Mouse (Mus musculus): ENCODE results near the gene Arhgef15. TPM values are rescaled to one million over a fixed set of nuclear protein-coding genes. Genes with fewer than 3 reads are reported as not detected.
A peak's percentile ranks its signal among the peaks of the same experiment; 100 is the strongest.

The Arhgef15 gene
- polyA plus RNA-seq, 1 experiment from 2014 or later = 5.9 TPM

- Histone ChIP-seq H3K4me2 (no peak overlapping the region), H3K4me1 (no peaks in the 10 kb centered on the region), H3K9ac (no peak overlapping the region), H3K36me3 (ENCODE audit: poor library complexity, severe bottlenecking) (peaks cover 38% of the 10 kb centered on the region), H3K9me3 (replicated peaks) (no peaks in the 10 kb centered on the region), H3K27me3 (no peaks in the 10 kb centered on the region), H3K27ac (no peak overlapping the region), H3K4me3 (no peak overlapping the region)
- WGBS = 49% methylated on average over 7 of the region's 7 CpGs
- ATAC-seq = no peak
Measured at GRCm38 (mm10) chr11:68908846-68909503, 48.3 kb downstream of the Arhgef15 start.

- 83% methylated on average over 3 of the region's 3 CpGs for WGBS
- ATAC-seq = no peak
- H3K27ac ChIP-seq = no peak overlapping the region
- no peak overlapping the region for H3K4me2 ChIP-seq
- H3K4me1 ChIP-seq = peaks cover 8% of the 10 kb centered on the region
- H3K9me3 ChIP-seq (replicated peaks) = no peaks in the 10 kb centered on the region
- no peak overlapping the region for H3K9ac ChIP-seq
- no peaks in the 10 kb centered on the region for H3K27me3 ChIP-seq
- no peak overlapping the region for H3K4me3 ChIP-seq
- peaks cover 53% of the 10 kb centered on the region for H3K36me3 ChIP-seq (ENCODE audit: poor library complexity, severe bottlenecking)
Measured at GRCm38 (mm10) chr11:68907251-68907650, 50.0 kb downstream of the Arhgef15 start.

- no peaks in the 10 kb centered on the region for H3K27me3 ChIP-seq
- no peak overlapping the region for H3K27ac ChIP-seq
- H3K4me1 ChIP-seq = peaks cover 8% of the 10 kb centered on the region
- no peaks in the 10 kb centered on the region for H3K9me3 ChIP-seq (replicated peaks)
- H3K4me3 ChIP-seq = no peak overlapping the region
- peaks cover 53% of the 10 kb centered on the region for H3K36me3 ChIP-seq (ENCODE audit: poor library complexity, severe bottlenecking)
- WGBS = 73% methylated on average over 4 of the region's 4 CpGs
- no peak for ATAC-seq
- no peak overlapping the region for H3K4me2 ChIP-seq
- H3K9ac ChIP-seq = no peak overlapping the region
Measured at GRCm38 (mm10) chr11:68906461-68906790, 50.9 kb downstream of the Arhgef15 start.

GRCm38 (mm10) chr11:68905665-68906460 lies 51.4 kb downstream of the Arhgef15 start:
- no peaks in the 10 kb centered on the region for H3K9me3 ChIP-seq (replicated peaks)
- H3K27me3 ChIP-seq = no peaks in the 10 kb centered on the region
- H3K36me3 ChIP-seq (ENCODE audit: poor library complexity, severe bottlenecking) = peaks cover 53% of the 10 kb centered on the region
- WGBS = 89% methylated on average over 9 of the region's 9 CpGs
- H3K4me3 ChIP-seq = no peak overlapping the region
- no peak overlapping the region for H3K9ac ChIP-seq
- peaks cover 8% of the 10 kb centered on the region for H3K4me1 ChIP-seq
- no peak for ATAC-seq
- H3K4me2 ChIP-seq = no peak overlapping the region
- no peak overlapping the region for H3K27ac ChIP-seq

- H3K4me1 ChIP-seq = peaks cover 8% of the 10 kb centered on the region
- no peak overlapping the region for H3K4me2 ChIP-seq
- H3K4me3 ChIP-seq = no peak overlapping the region
- H3K36me3 ChIP-seq (ENCODE audit: poor library complexity, severe bottlenecking) = peaks cover 53% of the 10 kb centered on the region
- WGBS = 79% methylated on average over 3 of the region's 3 CpGs
- no peaks in the 10 kb centered on the region for H3K9me3 ChIP-seq (replicated peaks)
- ATAC-seq = no peak
- H3K27me3 ChIP-seq = 0 out of 2 replicates have a peak, but pooled peaks cover under 1% of the 10 kb centered on the region
- H3K27ac ChIP-seq = no peak overlapping the region
- H3K9ac ChIP-seq = no peak overlapping the region
Measured at GRCm38 (mm10) chr11:68905138-68905531, 52.1 kb downstream of the Arhgef15 start.

GRCm38 (mm10) chr11:68904375-68905137 lies 52.7 kb downstream of the Arhgef15 start:
- H3K27ac ChIP-seq = no peak overlapping the region
- H3K27me3 ChIP-seq = 0 out of 2 replicates have a peak, but pooled peaks cover 4% of the 10 kb centered on the region
- peaks cover 8% of the 10 kb centered on the region for H3K4me1 ChIP-seq
- ATAC-seq = no peak
- H3K9me3 ChIP-seq (replicated peaks) = no peaks in the 10 kb centered on the region
- no peak overlapping the region for H3K4me2 ChIP-seq
- peaks cover 53% of the 10 kb centered on the region for H3K36me3 ChIP-seq (ENCODE audit: poor library complexity, severe bottlenecking)
- no peak overlapping the region for H3K9ac ChIP-seq
- no peak overlapping the region for H3K4me3 ChIP-seq
- WGBS = 81% methylated on average over 8 of the region's 8 CpGs

GRCm38 (mm10) chr11:68903775-68904174 lies 53.5 kb downstream of the Arhgef15 start:
- 92% methylated on average over 2 of the region's 2 CpGs for WGBS
- peaks cover 53% of the 10 kb centered on the region for H3K36me3 ChIP-seq (ENCODE audit: poor library complexity, severe bottlenecking)

GRCm38 (mm10) chr11:68902823-68903222 lies 54.5 kb downstream of the Arhgef15 start:
- Histone ChIP-seq H3K4me1 (peaks cover 8% of the 10 kb centered on the region), H3K9ac (peak overlapping the region; percentile 99), H3K27ac (no peak overlapping the region), H3K9me3 (replicated peaks) (no peaks in the 10 kb centered on the region), H3K4me2 (peak overlapping the region; percentile 77), H3K4me3 (peak overlapping the region; percentile 94), H3K27me3 (0 out of 2 replicates have a peak, but pooled peaks cover 4% of the 10 kb centered on the region), H3K36me3 (ENCODE audit: poor library complexity, severe bottlenecking) (peaks cover 53% of the 10 kb centered on the region)
- 90% methylated on average over 5 of the region's 5 CpGs for WGBS
- no peak for ATAC-seq

More at GRCm38 (mm10) chr11:68903775-68904174, 53.5 kb downstream of the Arhgef15 start:
- Histone ChIP-seq H3K27ac (no peak overlapping the region), H3K4me3 (no peak overlapping the region), H3K27me3 (0 out of 2 replicates have a peak, but pooled peaks cover 4% of the 10 kb centered on the region), H3K4me1 (peaks cover 8% of the 10 kb centered on the region), H3K9me3 (replicated peaks) (no peaks in the 10 kb centered on the region), H3K9ac (no peak overlapping the region), H3K4me2 (no peak overlapping the region)
- ATAC-seq = no peak

- 4% methylated on average over 11 of the region's 11 CpGs for WGBS
Measured at GRCm38 (mm10) chr11:68902367-68902766, 54.9 kb downstream of the Arhgef15 start.

GRCm38 (mm10) chr11:68902047-68902364 lies 55.3 kb downstream of the Arhgef15 start:
- H3K9me3 ChIP-seq (replicated peaks) = no peaks in the 10 kb centered on the region
- H3K4me1 ChIP-seq = peaks cover 8% of the 10 kb centered on the region
- H3K27ac ChIP-seq = peak overlapping the region; percentile 88
- peak overlapping the region; percentile 77 for H3K4me2 ChIP-seq
- peak overlapping the region; percentile 94 for H3K4me3 ChIP-seq
- peak overlapping the region; percentile 99 for H3K9ac ChIP-seq
- H3K36me3 ChIP-seq (ENCODE audit: poor library complexity, severe bottlenecking) = peaks cover 46% of the 10 kb centered on the region
- 0 out of 2 replicates have a peak, but pooled peaks cover 4% of the 10 kb centered on the region for H3K27me3 ChIP-seq
- ATAC-seq = no peak
- under 1% methylated on average over 10 of the region's 10 CpGs for WGBS

More at GRCm38 (mm10) chr11:68902367-68902766, 54.9 kb downstream of the Arhgef15 start:
- ATAC-seq = no peak
- 0 out of 2 replicates have a peak, but pooled peaks cover 4% of the 10 kb centered on the region for H3K27me3 ChIP-seq
- peak overlapping the region; percentile 99 for H3K9ac ChIP-seq
- peaks cover 49% of the 10 kb centered on the region for H3K36me3 ChIP-seq (ENCODE audit: poor library complexity, severe bottlenecking)
- peak overlapping the region; percentile 94 for H3K4me3 ChIP-seq
- no peak overlapping the region for H3K27ac ChIP-seq
- no peaks in the 10 kb centered on the region for H3K9me3 ChIP-seq (replicated peaks)
- peaks cover 8% of the 10 kb centered on the region for H3K4me1 ChIP-seq
- H3K4me2 ChIP-seq = peak overlapping the region; percentile 77

- H3K4me3 ChIP-seq = peak within 1 kb of the TSS; percentile 94
- H3K9me3 ChIP-seq (replicated peaks) = no peaks in the 10 kb centered on the region
- under 1% methylated on average over 52 of the region's 52 CpGs for WGBS
- H3K4me2 ChIP-seq = peak within 1 kb of the TSS; percentile 77
- ATAC-seq = peak; percentile 92
- peaks cover 40% of the 10 kb centered on the region for H3K36me3 ChIP-seq (ENCODE audit: poor library complexity, severe bottlenecking)
- H3K27me3 ChIP-seq = 0 out of 2 replicates have a peak, but pooled peaks cover 4% of the 10 kb centered on the region
- peaks cover 8% of the 10 kb centered on the region for H3K4me1 ChIP-seq
- H3K27ac ChIP-seq = peak within 1 kb of the TSS; percentile 88
- peak within 1 kb of the TSS; percentile 99 for H3K9ac ChIP-seq
Measured at GRCm38 (mm10) chr11:68901351-68902046, 55.8 kb downstream of the Arhgef15 start, which contains the start of gene Rpl26. TSS of gene Rpl26 (plus strand) at chr11:68901583.

Measured in forebrain, embryonic 13.5 days (tissue).